In genomic region chr8:60666852-60667251, GRCm38 (mm10) we compare ENCODE assay signal across 13 mouse cellular contexts. TPM values are rescaled to one million over a fixed set of nuclear protein-coding genes. Genes with fewer than 3 reads are reported as not detected.
DNase-seq lines count a peak whose midpoint lies in the region; ATAC-seq and TF ChIP-seq lines count a peak whose summit lies in the region.
"Had no signal": no experiment of that assay in that cellular context is flagged by ENCODE, and none has a peak within 500 bp of the region (broad histone marks: within the 10 kb centered on the region; RNA-seq: fewer than 3 reads in every experiment).

No protein-coding gene starts in this region.

- H3K9me3 ChIP-seq in kidney, embryonic 16.5 days (ENCODE audit: low read length) = no peaks in the 10 kb centered on the region

- H3K27me3 ChIP-seq in kidney, embryonic 16.5 days (ENCODE audit: insufficient read depth, low read length) = no peaks in the 10 kb centered on the region
- H3K27me3 ChIP-seq: CH12.LX had no signal

- no peak for ATAC-seq in kidney, embryonic 16.5 days (ENCODE audit: low FRiP score, low TSS enrichment)

- WGBS in kidney, embryonic 16.5 days = 60% methylated on average over 3 of the region's 3 CpGs

- H3K4me2 ChIP-seq in kidney, embryonic 16.5 days (replicated peaks; ENCODE audit: low read depth, low read length) = no peak overlapping the region

- no peak for TF ChIP-seq CTCF in brain, embryonic 14.5 days (IDR thresholded peaks at IDR 0.05; ENCODE audit: borderline replicate concordance, extremely low read depth, insufficient read depth, insufficient read length)

- TF ChIP-seq POLR2A in brain, embryonic 14.5 days (IDR thresholded peaks at IDR 0.05; ENCODE audit: borderline replicate concordance, extremely low read depth, insufficient read depth, insufficient read length, poor library complexity, severe bottlenecking) = no peak

- DNase-seq in kidney, adult 18-20 months = peak; percentile 28
- peak; percentile 70 for DNase-seq in Muller cell, postnatal 12 days (ENCODE audit: inconsistent ontology term)
- peak; percentile 46 for DNase-seq in brain, embryonic 14.5 days (ENCODE audit: low read depth)
- peak; percentile 8 to 18 for DNase-seq in cerebellum, postnatal 36 days
- DNase-seq in adrenal gland, adult (ENCODE audit: inconsistent age in 2 of 2, low spot score in 1 of 2) = no peak
- no peak for DNase-seq in embryo, embryonic 11 days
- DNase-seq: adrenal gland, adult 8-10 months; gastrocnemius, postnatal 10 days; lung, postnatal 4 days; spleen, adult 18-20 months had no signal

- 0 out of 2 replicates have a peak, but pooled peaks cover 3% of the 10 kb centered on the region for H3K4me1 ChIP-seq in kidney, embryonic 16.5 days (ENCODE audit: insufficient read depth, low read length)

- H3K27ac ChIP-seq in kidney, embryonic 16.5 days (ENCODE audit: low read length) = no peak overlapping the region
- H3K27ac ChIP-seq: liver, embryonic 14.5 days had no signal

- no peak overlapping the region for H3K9ac ChIP-seq in kidney, embryonic 16.5 days (replicated peaks; ENCODE audit: low read length)
- H3K9ac ChIP-seq: liver, embryonic 14.5 days had no signal

- H3K4me3 ChIP-seq in kidney, embryonic 16.5 days (ENCODE audit: low read length) = no peak overlapping the region

- H3K36me3 ChIP-seq in kidney, embryonic 16.5 days (ENCODE audit: insufficient read depth, low read length) = peaks cover 6% of the 10 kb centered on the region

RNA-seq across cellular contexts. Expression of gene Mfap3l, which starts 34.2 kb away (rescaled TPM):
- 6.5 and 6.8 TPM in 2 replicates for polyA plus RNA-seq in kidney, embryonic 16.5 days (2015; fragmentation: Nextera tagmentation; extraction: Ambion mirVana)
- polyA plus RNA-seq in brain, embryonic 14.5 days (2012; rRNA removed) = 2.1 and 4.0 TPM in 2 replicates

Comparison
In these comparisons a context has a peak if more than half of its experiments do, and no peak if none do; other contexts are left out.
1. DNase-seq: peak in kidney, adult 18-20 months (single experiment), Muller cell, postnatal 12 days (single experiment), brain, embryonic 14.5 days (single experiment) and cerebellum, postnatal 36 days (2 of 2); none in adrenal gland, adult (0 of 2) and embryo, embryonic 11 days (single experiment).